Mouse (Mus musculus): ENCODE measurements around the gene Hoxc8.
A peak's percentile ranks its signal among the peaks of the same experiment; 100 is the strongest.

The Hoxc8 gene

DNA sequence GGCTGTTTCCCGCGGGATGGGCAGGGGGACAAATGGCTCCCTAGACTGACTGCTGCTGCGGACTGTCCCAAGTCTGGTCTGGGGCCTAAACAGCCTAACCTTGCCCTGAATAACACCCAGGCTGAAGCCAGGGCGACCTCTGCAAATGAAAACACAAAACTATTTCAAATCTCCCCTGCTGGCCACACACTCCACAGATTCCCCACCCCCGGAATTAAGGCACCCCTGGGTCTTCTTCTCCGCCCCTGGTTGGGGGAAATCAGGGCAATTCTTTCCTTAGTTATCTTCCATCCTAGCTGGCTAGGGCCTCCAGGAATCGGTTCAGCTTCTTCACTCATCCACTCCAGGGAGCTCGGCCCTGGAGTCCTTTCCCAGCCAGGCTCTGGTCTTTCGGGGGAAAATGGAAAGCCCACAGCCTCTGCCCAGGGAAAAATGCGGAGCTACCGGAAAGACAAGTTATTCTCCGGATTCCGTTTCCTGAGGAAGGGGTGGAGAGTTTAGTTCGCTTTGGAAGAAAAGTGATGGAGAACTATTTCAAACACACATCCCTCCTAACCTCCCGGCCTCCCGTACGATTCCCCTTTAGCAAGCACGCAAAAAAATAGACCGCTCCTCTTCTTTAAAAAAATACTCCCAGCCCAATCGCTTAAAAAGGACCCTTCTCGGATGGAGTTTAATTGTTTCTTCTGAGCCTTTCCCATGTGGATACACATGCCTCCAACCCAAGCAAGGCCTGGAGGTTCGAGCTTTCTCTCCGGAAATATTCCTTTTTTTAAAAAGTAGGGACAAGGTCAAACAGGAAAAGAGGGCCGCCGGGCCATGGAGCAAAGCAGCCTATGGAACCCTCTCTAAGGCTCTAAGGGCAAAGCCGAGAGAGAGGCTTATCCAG is 25.2 kb upstream of the Hoxc8 start:
- DNase-seq (ENCODE audit: low spot score in 2 of 2): no peak

DNA sequence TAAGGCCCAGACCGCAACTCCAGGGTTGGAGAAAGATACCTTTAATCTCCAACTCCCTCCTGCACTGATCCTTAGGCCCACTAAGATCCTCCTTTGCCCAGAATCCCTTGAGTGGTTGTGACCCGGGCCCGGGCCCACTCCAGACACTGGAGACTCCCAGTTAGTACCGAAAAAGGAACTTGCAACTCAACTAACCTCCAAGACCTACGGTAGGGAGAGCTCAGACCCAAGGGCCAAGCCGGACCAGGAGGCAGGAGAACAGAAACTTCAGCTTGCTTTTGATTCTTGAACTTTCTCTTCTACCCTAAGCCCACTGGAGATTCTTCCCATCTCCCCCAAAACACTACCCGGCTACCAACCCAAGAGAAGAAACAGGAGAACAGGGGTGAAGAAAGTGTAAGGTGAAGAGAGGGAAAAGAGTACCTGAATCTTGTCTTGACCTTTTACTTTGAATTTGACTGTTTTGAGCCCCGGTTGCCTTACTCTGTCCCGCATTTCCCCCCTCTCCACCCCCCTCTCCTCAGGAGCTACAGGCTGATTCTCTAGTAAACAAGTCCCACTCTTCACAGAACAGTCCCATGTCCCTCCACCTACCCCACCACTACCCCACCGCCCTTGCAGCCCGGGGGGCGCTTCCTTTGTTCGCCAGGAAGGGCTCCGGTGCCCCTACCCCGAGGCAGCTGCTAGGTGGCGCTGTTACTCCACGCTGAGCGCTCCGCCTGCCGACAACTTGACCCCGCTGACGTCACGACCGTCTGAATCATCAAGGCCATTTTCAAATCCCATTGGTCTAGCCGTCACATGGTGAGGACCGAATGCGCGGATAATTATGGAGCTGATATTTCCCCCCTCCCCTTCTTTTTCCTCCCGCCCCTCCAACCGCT is 24.3 kb upstream of the Hoxc8 start:
- DNase-seq (ENCODE audit: low spot score in 2 of 2): peak; percentile 84 to 87

DNA sequence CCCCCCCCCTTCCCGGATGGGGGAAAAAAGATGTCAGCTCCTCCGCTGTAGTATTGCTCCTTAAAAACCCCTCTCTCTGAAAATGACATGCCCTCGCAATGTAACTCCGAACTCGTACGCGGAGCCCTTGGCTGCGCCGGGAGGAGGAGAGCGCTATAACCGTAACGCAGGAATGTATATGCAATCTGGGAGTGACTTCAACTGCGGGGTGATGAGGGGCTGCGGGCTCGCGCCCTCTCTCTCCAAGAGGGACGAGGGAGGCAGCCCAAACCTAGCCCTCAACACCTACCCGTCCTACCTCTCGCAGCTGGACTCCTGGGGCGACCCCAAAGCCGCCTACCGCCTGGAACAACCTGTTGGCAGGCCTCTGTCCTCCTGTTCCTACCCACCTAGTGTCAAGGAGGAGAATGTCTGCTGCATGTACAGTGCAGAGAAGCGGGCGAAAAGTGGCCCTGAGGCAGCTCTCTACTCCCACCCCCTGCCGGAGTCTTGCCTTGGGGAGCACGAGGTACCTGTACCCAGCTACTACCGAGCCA is 23.6 kb upstream of the Hoxc8 start, which contains the start of gene Hoxc10:
Gene Hoxc10 (plus strand): TSS at position 21 of the 536 bp plus-strand sequence.
- no peak for DNase-seq (ENCODE audit: low spot score in 2 of 2)

DNA sequence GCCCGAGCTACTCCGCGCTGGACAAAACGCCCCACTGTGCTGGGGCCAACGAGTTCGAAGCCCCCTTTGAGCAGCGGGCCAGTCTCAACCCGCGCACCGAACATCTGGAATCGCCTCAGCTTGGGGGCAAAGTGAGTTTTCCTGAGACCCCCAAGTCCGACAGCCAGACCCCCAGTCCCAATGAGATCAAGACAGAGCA is 23.2 kb upstream of the Hoxc8 start, which contains the start of gene Hoxc5:
Gene Hoxc5 (plus strand): TSS at position 132 of the 199 bp plus-strand sequence.
- no peak for DNase-seq (ENCODE audit: low spot score in 2 of 2)

GRCm38 (mm10) chr15:102967511-102968397 is 22.7 kb upstream of the Hoxc8 start:
- no peak for DNase-seq (ENCODE audit: low spot score in 2 of 2)

DNA sequence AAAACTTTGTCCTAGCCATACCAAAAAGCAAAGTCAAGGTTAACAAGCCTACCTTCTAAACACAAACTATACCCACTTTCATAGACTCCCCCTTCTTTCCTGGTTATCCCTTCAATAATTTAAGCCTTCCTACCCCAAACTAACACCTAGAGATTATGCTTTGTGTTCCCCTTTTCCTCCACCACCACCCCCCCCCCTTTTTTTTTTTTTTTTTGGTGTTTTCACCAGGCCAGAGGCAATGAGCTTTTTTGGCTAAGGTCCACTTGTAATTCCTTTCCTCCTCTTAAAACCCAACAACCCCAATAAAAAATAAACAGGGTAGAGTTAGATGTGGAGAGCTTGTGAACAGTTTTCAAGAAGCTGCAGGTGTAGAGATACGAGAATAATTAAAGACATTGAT is 21.1 kb upstream of the Hoxc8 start:
- DNase-seq (ENCODE audit: low spot score in 2 of 2): no peak

GRCm38 (mm10) chr15:102970740-102971139 is 19.7 kb upstream of the Hoxc8 start:
- DNase-seq (ENCODE audit: low spot score in 2 of 2): no peak

DNA sequence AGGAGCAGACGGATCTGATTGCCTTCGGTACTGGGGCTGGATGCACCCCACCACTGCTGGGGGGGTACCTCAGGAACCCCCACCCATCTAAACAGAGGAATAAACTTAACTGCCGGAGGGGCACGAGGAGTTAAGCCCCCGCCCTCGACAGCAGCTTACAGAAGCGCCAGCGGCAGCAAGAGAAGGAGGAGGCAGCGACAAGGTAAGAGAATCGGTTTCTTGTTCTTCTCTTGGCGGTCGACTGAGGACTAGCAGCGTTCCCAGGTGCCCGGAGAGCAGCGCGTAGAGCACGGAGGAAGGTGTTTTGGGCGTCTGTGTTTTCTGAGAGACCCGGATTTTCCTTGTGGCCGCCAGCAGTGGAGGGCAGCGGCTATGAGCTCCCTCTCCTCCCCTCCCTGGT is 18.2 kb upstream of the Hoxc8 start:
- no peak for DNase-seq (ENCODE audit: low spot score in 2 of 2)

- no peak for DNase-seq (ENCODE audit: low spot score in 2 of 2)
These were observed 17.7 kb upstream of the Hoxc8 start for GRCm38 (mm10) chr15:102972753-102973152.

GRCm38 (mm10) chr15:102975034-102975433 is 15.4 kb upstream of the Hoxc8 start:
- no peak for DNase-seq (ENCODE audit: low spot score in 2 of 2)

- DNase-seq (ENCODE audit: low spot score in 2 of 2): peak in 1 of 2 experiments; percentile 39
These were observed 14.7 kb upstream of the Hoxc8 start for GRCm38 (mm10) chr15:102975688-102976111.

GRCm38 (mm10) chr15:102976171-102976570 is 14.2 kb upstream of the Hoxc8 start, which contains the start of gene Hoxc9:
Hoxc9 (plus strand) TSS chr15:102976439.
- no peak for DNase-seq (ENCODE audit: low spot score in 2 of 2)

GRCm38 (mm10) chr15:102976631-102977422 is 13.6 kb upstream of the Hoxc8 start:
- DNase-seq (ENCODE audit: low spot score in 2 of 2): no peak

GRCm38 (mm10) chr15:102977423-102977974 is 12.9 kb upstream of the Hoxc8 start:
- no peak for DNase-seq (ENCODE audit: low spot score in 2 of 2)

GRCm38 (mm10) chr15:102978615-102979515 is 11.5 kb upstream of the Hoxc8 start:
- DNase-seq (ENCODE audit: low spot score in 2 of 2): no peak

GRCm38 (mm10) chr15:102979936-102980335 is 10.5 kb upstream of the Hoxc8 start:
- DNase-seq (ENCODE audit: low spot score in 2 of 2): no peak

DNA sequence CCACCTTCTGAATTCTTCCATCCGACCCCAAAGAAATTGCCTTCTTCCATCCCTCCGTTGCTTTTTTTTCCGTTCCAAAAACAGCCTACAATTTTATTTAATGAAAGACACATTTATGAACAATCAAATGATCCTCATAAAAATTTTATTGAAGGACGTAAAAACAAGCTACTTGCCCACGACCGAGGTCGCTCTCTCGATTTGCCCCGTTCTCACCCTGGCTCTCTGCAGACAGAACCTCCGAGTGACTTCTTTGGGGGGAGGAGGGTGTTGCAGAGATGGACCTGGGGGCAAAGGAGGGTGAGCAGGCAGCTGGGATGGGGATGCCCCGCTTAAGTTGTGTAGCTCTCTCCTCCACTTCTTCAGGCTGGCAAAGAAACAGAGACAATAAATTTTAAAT is 10.1 kb upstream of the Hoxc8 start:
- no peak for DNase-seq (ENCODE audit: low spot score in 2 of 2)

DNA sequence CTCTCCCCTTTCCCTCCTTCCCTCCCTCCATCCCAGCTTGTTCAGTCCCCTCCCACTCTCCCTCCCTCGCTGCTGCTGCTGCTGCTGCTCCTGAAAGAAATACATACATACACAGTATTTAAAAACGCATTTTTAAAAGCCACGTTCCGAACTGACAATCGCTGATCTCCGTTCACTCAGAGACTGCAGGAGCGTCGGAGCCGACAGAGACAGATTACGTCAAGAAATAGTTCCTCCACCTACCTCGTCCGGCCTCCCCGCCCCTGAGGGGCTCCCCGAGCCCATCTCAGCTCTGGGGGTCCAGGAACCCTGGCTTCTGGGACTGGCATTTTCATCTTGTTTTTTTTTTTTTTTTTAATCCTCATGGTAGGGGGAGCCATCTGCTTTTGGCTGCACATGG is 9.5 kb upstream of the Hoxc8 start:
- DNase-seq (ENCODE audit: low spot score in 2 of 2): no peak
